In the genomic region with DNA sequence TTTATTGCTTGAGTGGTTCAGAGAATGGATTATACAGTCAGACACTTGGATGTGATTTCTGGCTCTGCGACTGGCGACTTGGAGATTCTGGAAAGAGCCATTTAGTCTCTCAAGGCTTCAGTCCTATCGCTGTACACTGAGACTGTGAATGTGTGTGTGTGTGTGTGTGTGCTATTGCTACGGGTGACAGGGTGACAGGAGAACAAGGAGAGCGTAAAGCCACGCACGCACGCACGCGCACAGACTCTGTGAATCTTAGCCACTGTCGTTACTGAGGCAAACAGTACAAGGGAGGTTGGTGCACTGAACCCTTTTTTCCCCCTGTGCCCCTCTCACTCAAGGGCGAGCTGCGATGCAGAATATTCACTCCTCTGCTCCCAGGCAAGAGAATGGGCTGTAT, we compare ENCODE assay signal across 18 mouse cellular contexts. TPM values are rescaled to one million over a fixed set of nuclear protein-coding genes. Genes with fewer than 3 reads are reported as not detected.
DNase-seq lines count a peak whose midpoint lies in the region; ATAC-seq and TF ChIP-seq lines count a peak whose summit lies in the region.
"Had no signal": no experiment of that assay in that cellular context is flagged by ENCODE, and none has a peak within 500 bp of the region (broad histone marks: within the 10 kb centered on the region; RNA-seq: fewer than 3 reads in every experiment).

No protein-coding gene starts in this region.

- no peaks in the 10 kb centered on the region for H3K36me3 ChIP-seq in forebrain, embryonic 13.5 days (ENCODE audit: poor library complexity, severe bottlenecking)
- no peaks in the 10 kb centered on the region for H3K36me3 ChIP-seq in forebrain, embryonic 11.5 days (ENCODE audit: control insufficient read depth, insufficient read depth, low read length)
- H3K36me3 ChIP-seq in megakaryocyte, embryonic 14.5 days (replicated peaks; ENCODE audit: low read length), result peaks cover 4% of the 10 kb centered on the region
- H3K36me3 ChIP-seq in ES-Bruce4 (ENCODE audit: control insufficient read depth, insufficient read depth, low read length, poor library complexity, severe bottlenecking), result no peaks in the 10 kb centered on the region
- H3K36me3 ChIP-seq in hindbrain, postnatal 0 days (ENCODE audit: insufficient read depth, low read length), result no peaks in the 10 kb centered on the region
- H3K36me3 ChIP-seq: heart, embryonic 12.5 days; liver, embryonic 15.5 days had no signal

- DNase-seq in forebrain, embryonic 11.5 days (ENCODE audit: low spot score), result no peak
- peak; percentile 42 for DNase-seq in hindbrain, postnatal 0 days (ENCODE audit: low spot score)
- no peak for DNase-seq in layer of hippocampus, adult 9-10 months (ENCODE audit: low spot score)
- DNase-seq in embryo, embryonic 10 days (ENCODE audit: low spot score), result no peak
- DNase-seq: adrenal gland, adult 2 months; gastrocnemius, postnatal 10 days; layer of hippocampus, adult 9-11 months; left cerebral cortex, postnatal 4 days; right cerebral cortex, postnatal 4 days had no signal

- no peak for TF ChIP-seq EP300 in ES-Bruce4 (IDR thresholded peaks at IDR 0.05; ENCODE audit: insufficient read depth, low read depth, low read length)

- TF ChIP-seq POLR2A in ES-Bruce4 (IDR thresholded peaks at IDR 0.05; ENCODE audit: insufficient read depth, low read length), result no peak

- peak overlapping the region; percentile 13; the same call in 1 of the 2 replicates for H3K4me2 ChIP-seq in forebrain, embryonic 13.5 days
- no peak overlapping the region for H3K4me2 ChIP-seq in forebrain, embryonic 11.5 days (ENCODE audit: low read depth, low read length, severe bottlenecking)
- no peak overlapping the region for H3K4me2 ChIP-seq in hindbrain, postnatal 0 days (ENCODE audit: low read depth, low read length)
- H3K4me2 ChIP-seq: heart, embryonic 12.5 days; liver, embryonic 15.5 days had no signal

- ATAC-seq in forebrain, embryonic 13.5 days, result no peak
- ATAC-seq in forebrain, embryonic 11.5 days (replicated peaks; ENCODE audit: low FRiP score), result no peak
- ATAC-seq in megakaryocyte, adult 5-6 weeks (ENCODE audit: poor library complexity, severe bottlenecking), result no peak
- ATAC-seq in hindbrain, postnatal 0 days, result no peak
- ATAC-seq: Patski had no signal

- WGBS in forebrain, embryonic 13.5 days, result 44% methylated on average over 13 of the region's 13 CpGs
- WGBS in forebrain, embryonic 11.5 days, result 55% methylated on average over 13 of the region's 13 CpGs
- WGBS in hindbrain, postnatal 0 days, result 41% methylated on average over 13 of the region's 13 CpGs

- H3K27me3 ChIP-seq in forebrain, embryonic 13.5 days, result no peaks in the 10 kb centered on the region
- H3K27me3 ChIP-seq in forebrain, embryonic 11.5 days (ENCODE audit: control insufficient read depth, insufficient read depth, low read length), result no peaks in the 10 kb centered on the region
- H3K27me3 ChIP-seq in megakaryocyte, embryonic 14.5 days (replicated peaks), result peaks cover 8% of the 10 kb centered on the region
- H3K27me3 ChIP-seq in ES-Bruce4 (ENCODE audit: control insufficient read depth, insufficient read depth, low read length, poor library complexity, severe bottlenecking), result no peaks in the 10 kb centered on the region
- no peaks in the 10 kb centered on the region for H3K27me3 ChIP-seq in hindbrain, postnatal 0 days (ENCODE audit: insufficient read depth, low read length)
- H3K27me3 ChIP-seq: heart, embryonic 12.5 days; Patski had no signal

- H3K4me3 ChIP-seq in forebrain, embryonic 13.5 days, result peak overlapping the region; percentile 9; the same call in 1 of the 2 replicates
- no peak overlapping the region for H3K4me3 ChIP-seq in forebrain, embryonic 11.5 days (ENCODE audit: low read depth, low read length)
- H3K4me3 ChIP-seq in megakaryocyte, embryonic 14.5 days (replicated peaks), result peak overlapping the region; percentile 57
- peak overlapping the region; percentile 4; the same call in 1 of the 2 replicates for H3K4me3 ChIP-seq in ES-Bruce4 (ENCODE audit: low read depth, low read length)
- H3K4me3 ChIP-seq in hindbrain, postnatal 0 days (ENCODE audit: low read length), result no peak overlapping the region
- H3K4me3 ChIP-seq: erythroblast, embryonic 14.5 days; heart, embryonic 12.5 days; liver, embryonic 15.5 days had no signal

- peaks cover 32% of the 10 kb centered on the region for H3K4me1 ChIP-seq in forebrain, embryonic 13.5 days
- H3K4me1 ChIP-seq in forebrain, embryonic 11.5 days (replicated peaks; ENCODE audit: control insufficient read depth, insufficient read depth, low read length), result peaks cover 14% of the 10 kb centered on the region
- H3K4me1 ChIP-seq in megakaryocyte, embryonic 14.5 days, result peaks cover 58% of the 10 kb centered on the region
- H3K4me1 ChIP-seq in ES-Bruce4 (ENCODE audit: control insufficient read depth, insufficient read depth, low read length), result peaks cover 2% of the 10 kb centered on the region
- H3K4me1 ChIP-seq in hindbrain, postnatal 0 days (ENCODE audit: insufficient read depth, low read length), result peaks cover 16% of the 10 kb centered on the region

- 0 out of 2 replicates have a peak overlapping the region, but pooled peaks have one; percentile 34 for H3K9ac ChIP-seq in forebrain, embryonic 13.5 days
- H3K9ac ChIP-seq in forebrain, embryonic 11.5 days (ENCODE audit: low read length), result no peak overlapping the region
- peak overlapping the region; percentile 49 for H3K9ac ChIP-seq in ES-Bruce4 (ENCODE audit: low read depth, poor library complexity, severe bottlenecking)
- H3K9ac ChIP-seq in hindbrain, postnatal 0 days (replicated peaks; ENCODE audit: low read length), result no peak overlapping the region
- H3K9ac ChIP-seq: heart, embryonic 12.5 days; liver, embryonic 15.5 days had no signal

- no peak for TF ChIP-seq CTCF in ES-Bruce4 (IDR thresholded peaks at IDR 0.05; ENCODE audit: low read depth, low read length)
- no peak for TF ChIP-seq CTCF in hindbrain, postnatal 0 days (IDR thresholded peaks at IDR 0.05; ENCODE audit: low read depth)

- H3K27ac ChIP-seq in forebrain, embryonic 13.5 days, result no peak overlapping the region
- no peak overlapping the region for H3K27ac ChIP-seq in forebrain, embryonic 11.5 days (ENCODE audit: low read depth, low read length)
- H3K27ac ChIP-seq in ES-Bruce4 (ENCODE audit: insufficient read depth, low read length), result no peak overlapping the region
- H3K27ac ChIP-seq in hindbrain, postnatal 0 days, result no peak overlapping the region
- H3K27ac ChIP-seq: liver, embryonic 15.5 days; macrophage had no signal

- H3K9me3 ChIP-seq in forebrain, embryonic 13.5 days (replicated peaks), result no peaks in the 10 kb centered on the region
- H3K9me3 ChIP-seq in forebrain, embryonic 11.5 days (ENCODE audit: control insufficient read depth, low read length), result no peaks in the 10 kb centered on the region
- no peaks in the 10 kb centered on the region for H3K9me3 ChIP-seq in megakaryocyte, embryonic 14.5 days
- no peaks in the 10 kb centered on the region for H3K9me3 ChIP-seq in ES-Bruce4 (replicated peaks; ENCODE audit: control insufficient read depth, insufficient read depth, low read length, poor library complexity, severe bottlenecking)
- H3K9me3 ChIP-seq in hindbrain, postnatal 0 days (ENCODE audit: low read length), result no peaks in the 10 kb centered on the region
- H3K9me3 ChIP-seq: heart, embryonic 12.5 days; liver, embryonic 15.5 days had no signal

RNA-seq across cellular contexts. Expression of a gene that starts 1.4 kb away (rescaled TPM):
- 14.6 TPM in 2 replicates for polyA plus RNA-seq in forebrain, embryonic 13.5 days (2015; fragmentation: Nextera tagmentation; extraction: Ambion mirVana)
- polyA plus RNA-seq in forebrain, embryonic 11.5 days (2014; fragmentation: Nextera tagmentation; extraction: Ambion mirVana), result 11.2 and 12.1 TPM in 2 replicates
- 230 and 1,256 TPM in 2 replicates for polyA plus RNA-seq in megakaryocyte, embryonic 14.5 days (2012; ENCODE audit: insufficient read depth, low replicate concordance)
- total RNA-seq in megakaryocyte, adult 5-6 weeks (2015), result 5.5 and 12.0 TPM in 2 replicates
- 6.4 and 8.6 TPM in 2 replicates for total RNA-seq in megakaryocyte, adult 5-6 weeks (2017)
- 37.6 and 42.4 TPM in 2 replicates for polyA plus RNA-seq in ES-Bruce4 (2011; ENCODE audit: insufficient read depth, insufficient read length, low read depth, missing spikeins)
- total RNA-seq in hindbrain, postnatal 0 days (2014; rRNA removed), result 78.2 and 90.5 TPM in 2 replicates
- polyA plus RNA-seq in hindbrain, postnatal 0 days (2015; fragmentation: Nextera tagmentation; extraction: Ambion mirVana), result 18.6 and 19.2 TPM in 2 replicates

RNA-seq across cellular contexts. Expression of a gene that starts 33.6 kb away (rescaled TPM):
- 32.0 and 42.1 TPM in 2 replicates for polyA plus RNA-seq in forebrain, embryonic 13.5 days (2015; fragmentation: Nextera tagmentation; extraction: Ambion mirVana)
- 68.4 and 73.6 TPM in 2 replicates for polyA plus RNA-seq in forebrain, embryonic 11.5 days (2014; fragmentation: Nextera tagmentation; extraction: Ambion mirVana)
- polyA plus RNA-seq in megakaryocyte, embryonic 14.5 days (2012; ENCODE audit: insufficient read depth, low replicate concordance), result 1.3 and 4.3 TPM in 2 replicates
- total RNA-seq in megakaryocyte, adult 5-6 weeks (2015), result 29.5 and 41.5 TPM in 2 replicates
- total RNA-seq in megakaryocyte, adult 5-6 weeks (2017), result 29.6 and 44.3 TPM in 2 replicates
- 118 and 141 TPM in 2 replicates for polyA plus RNA-seq in ES-Bruce4 (2011; ENCODE audit: insufficient read depth, insufficient read length, low read depth, missing spikeins)
- total RNA-seq in hindbrain, postnatal 0 days (2014; rRNA removed), result 51.9 and 56.3 TPM in 2 replicates
- 38.3 and 40.0 TPM in 2 replicates for polyA plus RNA-seq in hindbrain, postnatal 0 days (2015; fragmentation: Nextera tagmentation; extraction: Ambion mirVana)

Comparison
In these comparisons a context has a peak if more than half of its experiments do, and no peak if none do; other contexts are left out.
1. H3K4me3 ChIP-seq: peak in forebrain, embryonic 13.5 days (single experiment), megakaryocyte, embryonic 14.5 days (single experiment) and ES-Bruce4 (single experiment); none in forebrain, embryonic 11.5 days (single experiment) and hindbrain, postnatal 0 days (single experiment).
2. H3K9ac ChIP-seq: peak in forebrain, embryonic 13.5 days (single experiment) and ES-Bruce4 (single experiment); none in forebrain, embryonic 11.5 days (single experiment) and hindbrain, postnatal 0 days (single experiment).